Mouse (Mus musculus) midbrain, embryonic 13.5 days (tissue): ENCODE results near the gene Tssk3. TPM values are rescaled to one million over a fixed set of nuclear protein-coding genes. Genes with fewer than 3 reads are reported as not detected.

ENCODE experiments used
- ATAC-seq: fragments of 200-750 bp; cut with Nextera tagmentation; 2 replicates; pipeline ENCODE4 v1.8.0; 2017; ENCODE audit warnings: mild to moderate bottlenecking, moderate TSS enrichment, moderate library complexity
- H3K27ac ChIP-seq: fragments of 300-500 bp; sonication (generic); 2 replicates; pipeline ENCODE4 v1.5.1; 2015; ENCODE audit warnings: inconsistent platforms, mild to moderate bottlenecking, moderate library complexity
- H3K27me3 ChIP-seq: fragments of 300-500 bp; sonication (generic); 2 replicates; pipeline ENCODE4 v1.6.1; 2015; ENCODE audit warnings: mild to moderate bottlenecking, inconsistent platforms
- H3K36me3 ChIP-seq: fragments of 300-500 bp; sonication (generic); 2 replicates; pipeline ENCODE4 v1.6.1; 2015; ENCODE audit warnings: mild to moderate bottlenecking, inconsistent platforms
- H3K4me1 ChIP-seq: fragments of 300-500 bp; sonication (generic); replicated peaks from 2 replicates; pipeline ENCODE4 v1.6.1; 2015; ENCODE audit warnings: inconsistent platforms
- H3K4me2 ChIP-seq: fragments of 300-500 bp; sonication (generic); replicated peaks from 2 replicates; pipeline ENCODE4 v1.6.1; 2015; ENCODE audit warnings: moderate library complexity, mild to moderate bottlenecking, inconsistent platforms
- H3K4me3 ChIP-seq: fragments of 300-500 bp; sonication (generic); replicated peaks from 2 replicates; pipeline ENCODE4 v1.5.1; 2015; ENCODE audit warnings: mild to moderate bottlenecking, inconsistent platforms
- H3K9ac ChIP-seq: fragments of 300-500 bp; sonication (generic); replicated peaks from 2 replicates; pipeline ENCODE4 v1.6.1; 2015; ENCODE audit warnings: mild to moderate bottlenecking, inconsistent platforms
- H3K9me3 ChIP-seq: fragments of 300-500 bp; sonication (generic); 2 replicates; pipeline ENCODE4 v1.6.1; 2016; ENCODE audit warnings: mild to moderate bottlenecking, inconsistent platforms
- WGBS: fragments of 180-500 bp; shearing (Covaris S2); methylation state at CpG from one replicate; pipeline ENCODE4 v1.1.7; 2015; 5-methylcytosine and 5-hydroxymethylcytosine counted together
- polyA plus RNA-seq: library from polyadenylated mRNA; unstranded; fragments of >200 nt; fragmentation: Nextera tagmentation; extraction: Ambion mirVana; gene quantifications from 2 replicates; pipeline ENCODE4 v1.2.1, GENCODE M21; 2015

Gene Tssk3
- polyA plus RNA-seq, 1 experiment from 2014 or later: 0.16 TPM

GRCm38 (mm10) chr4:129510723-129511412 lies 20.0 kb upstream of the Tssk3 start:
- Histone ChIP-seq H3K4me3 (no peak overlapping the region), H3K4me2 (no peak overlapping the region), H3K4me1 (peaks cover 48% of the 10 kb centered on the region), H3K9me3 (no peaks in the 10 kb centered on the region), H3K9ac (no peak overlapping the region), H3K27me3 (no peaks in the 10 kb centered on the region), H3K27ac (peak overlapping the region; percentile 54), H3K36me3 (peaks cover 11% of the 10 kb centered on the region)
- ATAC-seq: no peak
- WGBS: 33% methylated on average over 6 of the region's 6 CpGs

- WGBS: 62% methylated on average over 3 of the region's 3 CpGs
- ATAC-seq: no peak
- no peak overlapping the region for H3K9ac ChIP-seq
- H3K9me3 ChIP-seq: no peaks in the 10 kb centered on the region
- 0 out of 2 replicates have a peak overlapping the region, but pooled peaks have one; percentile 3 for H3K27ac ChIP-seq
- no peaks in the 10 kb centered on the region for H3K27me3 ChIP-seq
- H3K4me1 ChIP-seq: peaks cover 37% of the 10 kb centered on the region
- no peaks in the 10 kb centered on the region for H3K36me3 ChIP-seq
- no peak overlapping the region for H3K4me2 ChIP-seq
- no peak overlapping the region for H3K4me3 ChIP-seq
Observed at GRCm38 (mm10) chr4:129509650-129510049, 18.8 kb upstream of the Tssk3 start.

- Histone ChIP-seq H3K4me1 (peaks cover 37% of the 10 kb centered on the region), H3K9me3 (no peaks in the 10 kb centered on the region), H3K27me3 (no peaks in the 10 kb centered on the region), H3K36me3 (no peaks in the 10 kb centered on the region), H3K27ac (0 out of 2 replicates have a peak overlapping the region, but pooled peaks have one; percentile 3), H3K4me2 (no peak overlapping the region), H3K9ac (no peak overlapping the region), H3K4me3 (no peak overlapping the region)
- no peak for ATAC-seq
- 52% methylated on average over 15 of the region's 15 CpGs for WGBS
Observed at GRCm38 (mm10) chr4:129508834-129509600, 18.2 kb upstream of the Tssk3 start.

GRCm38 (mm10) chr4:129508237-129508515 lies 17.4 kb upstream of the Tssk3 start:
- H3K27ac ChIP-seq: no peak overlapping the region
- no peaks in the 10 kb centered on the region for H3K36me3 ChIP-seq
- no peaks in the 10 kb centered on the region for H3K27me3 ChIP-seq
- ATAC-seq: no peak
- H3K9me3 ChIP-seq: no peaks in the 10 kb centered on the region
- H3K9ac ChIP-seq: no peak overlapping the region
- WGBS: 77% methylated on average over 3 of the region's 3 CpGs
- no peak overlapping the region for H3K4me3 ChIP-seq
- peaks cover 36% of the 10 kb centered on the region for H3K4me1 ChIP-seq
- H3K4me2 ChIP-seq: no peak overlapping the region

- H3K4me3 ChIP-seq: no peak overlapping the region
- H3K36me3 ChIP-seq: no peaks in the 10 kb centered on the region
- H3K4me1 ChIP-seq: peaks cover 32% of the 10 kb centered on the region
- H3K4me2 ChIP-seq: no peak overlapping the region
- no peaks in the 10 kb centered on the region for H3K27me3 ChIP-seq
- H3K9ac ChIP-seq: no peak overlapping the region
- no peak overlapping the region for H3K27ac ChIP-seq
- 74% methylated on average over 9 of the region's 10 CpGs for WGBS
- H3K9me3 ChIP-seq: no peaks in the 10 kb centered on the region
- no peak for ATAC-seq
Observed at GRCm38 (mm10) chr4:129507434-129508236, 16.8 kb upstream of the Tssk3 start.

- no peaks in the 10 kb centered on the region for H3K36me3 ChIP-seq
- no peak for ATAC-seq
- peaks cover 23% of the 10 kb centered on the region for H3K4me1 ChIP-seq
- H3K9me3 ChIP-seq: no peaks in the 10 kb centered on the region
- no peaks in the 10 kb centered on the region for H3K27me3 ChIP-seq
- no peak overlapping the region for H3K4me2 ChIP-seq
- no peak overlapping the region for H3K9ac ChIP-seq
- H3K4me3 ChIP-seq: no peak overlapping the region
- H3K27ac ChIP-seq: no peak overlapping the region
- WGBS: 81% methylated on average over 3 of the region's 3 CpGs
Observed at GRCm38 (mm10) chr4:129505511-129505910, 14.7 kb upstream of the Tssk3 start.

- peaks cover 9% of the 10 kb centered on the region for H3K4me1 ChIP-seq
- H3K4me3 ChIP-seq: no peak overlapping the region
- H3K27me3 ChIP-seq: no peaks in the 10 kb centered on the region
- no peaks in the 10 kb centered on the region for H3K36me3 ChIP-seq
- H3K9ac ChIP-seq: no peak overlapping the region
- H3K9me3 ChIP-seq: no peaks in the 10 kb centered on the region
- 82% methylated on average over 11 of the region's 11 CpGs for WGBS
- no peak for ATAC-seq
- H3K4me2 ChIP-seq: no peak overlapping the region
- H3K27ac ChIP-seq: no peak overlapping the region
Observed at GRCm38 (mm10) chr4:129502901-129503444, 12.2 kb upstream of the Tssk3 start.

- ATAC-seq: no peak
Observed at GRCm38 (mm10) chr4:129502327-129502888, 11.6 kb upstream of the Tssk3 start.

GRCm38 (mm10) chr4:129500607-129501566 lies 10.1 kb upstream of the Tssk3 start:
- ATAC-seq: peak; percentile 83
- Histone ChIP-seq H3K4me3 (peak overlapping the region; percentile 54), H3K4me2 (peak overlapping the region; percentile 84), H3K27me3 (no peaks in the 10 kb centered on the region), H3K4me1 (peaks cover 22% of the 10 kb centered on the region), H3K9ac (peak overlapping the region; percentile 64), H3K27ac (peak overlapping the region; percentile 52), H3K9me3 (no peaks in the 10 kb centered on the region), H3K36me3 (no peaks in the 10 kb centered on the region)
- WGBS: 1% methylated on average over 47 of the region's 49 CpGs

More at GRCm38 (mm10) chr4:129502327-129502888, 11.6 kb upstream of the Tssk3 start:
- Histone ChIP-seq H3K27me3 (no peaks in the 10 kb centered on the region), H3K4me2 (no peak overlapping the region), H3K27ac (no peak overlapping the region), H3K36me3 (no peaks in the 10 kb centered on the region), H3K9me3 (no peaks in the 10 kb centered on the region), H3K4me1 (peaks cover 9% of the 10 kb centered on the region), H3K9ac (no peak overlapping the region), H3K4me3 (no peak overlapping the region)
- 72% methylated on average over 9 of the region's 9 CpGs for WGBS

- Histone ChIP-seq H3K9me3 (no peaks in the 10 kb centered on the region), H3K4me3 (peak overlapping the region; percentile 54; the same call in 1 of the 2 replicates), H3K27me3 (no peaks in the 10 kb centered on the region), H3K4me1 (peaks cover 28% of the 10 kb centered on the region), H3K9ac (no peak overlapping the region), H3K36me3 (no peaks in the 10 kb centered on the region), H3K4me2 (peak overlapping the region; percentile 84), H3K27ac (no peak overlapping the region)
- WGBS: 78% methylated on average over 8 of the region's 8 CpGs
- no peak for ATAC-seq
Observed at GRCm38 (mm10) chr4:129500017-129500416, 9.2 kb upstream of the Tssk3 start.

GRCm38 (mm10) chr4:129498941-129499340 lies 8.1 kb upstream of the Tssk3 start:
- H3K4me3 ChIP-seq: no peak overlapping the region
- no peak overlapping the region for H3K27ac ChIP-seq
- no peak overlapping the region for H3K4me2 ChIP-seq
- H3K36me3 ChIP-seq: no peaks in the 10 kb centered on the region
- no peak for ATAC-seq
- H3K9me3 ChIP-seq: no peaks in the 10 kb centered on the region
- H3K9ac ChIP-seq: no peak overlapping the region
- no peaks in the 10 kb centered on the region for H3K27me3 ChIP-seq
- peaks cover 28% of the 10 kb centered on the region for H3K4me1 ChIP-seq
- WGBS: 84% methylated on average over 3 of the region's 3 CpGs
